Mouse (Mus musculus) G1E (cell line): ENCODE results near the gene Ddx6.

Source experiments
- CTCF ChIP-seq: IDR thresholded peaks from 2 replicates; pipeline ENCODE4 v1.5.1; 2012; ENCODE audit warnings: low read depth, low read length, inconsistent platforms, mixed read lengths
- GATA1 ChIP-seq: IDR thresholded peaks from 2 replicates; pipeline ENCODE4 v1.6.1; 2012; ENCODE audit warnings: borderline replicate concordance, low read length, inconsistent platforms, mixed read lengths
- TAL1 ChIP-seq: conservative IDR thresholded peaks from 2 replicates; pipeline ENCODE4 v1.6.1; 2012; ENCODE audit warnings: low read depth, low read length, inconsistent platforms, mixed read lengths

DNA sequence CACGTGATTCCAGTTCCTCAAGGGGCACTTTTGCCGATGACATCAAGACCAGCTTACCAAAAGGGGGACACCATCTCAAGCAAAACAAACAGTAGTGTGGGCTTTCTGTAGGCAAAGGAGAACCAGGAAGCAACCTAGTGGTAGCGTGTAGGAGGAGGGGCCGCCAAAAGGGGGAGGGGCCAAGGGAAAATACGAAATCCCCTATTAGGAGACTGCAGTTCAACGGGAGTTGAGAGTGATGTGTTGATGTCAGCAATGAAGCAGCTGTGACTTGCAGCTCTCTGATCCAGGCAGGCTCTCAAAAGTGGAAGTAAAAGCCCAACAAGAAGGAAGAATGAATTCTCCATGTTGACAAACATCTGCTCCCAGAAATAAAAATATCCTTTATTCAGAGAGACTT lies 25.3 kb upstream of the Ddx6 start:
- no peak for TF ChIP-seq GATA1
- TF ChIP-seq CTCF: no peak
- TF ChIP-seq TAL1: no peak
